Mouse (Mus musculus) liver, embryonic 14.5 days (tissue): ENCODE data around the gene Tmcc3. TPM values are rescaled to one million over a fixed set of nuclear protein-coding genes. Genes with fewer than 3 reads are reported as not detected.

ENCODE experiments used
- ATAC-seq: fragments of 200-750 bp; cut with Nextera tagmentation; 2 replicates; pipeline ENCODE4 v1.8.0; 2017; ENCODE audit warnings: moderate number of reproducible peaks, mild to moderate bottlenecking, moderate library complexity; ENCODE audit not compliant: insufficient read depth
- DNase-seq, 3 experiments: peaks; one replicate each; pipeline ENCODE4 v3.0.0-alpha.2; 2012 to 2013; ENCODE audit warnings: low read depth in 3 of 3, low spot score in 3 of 3
- H3K27ac ChIP-seq: fragments of 300-500 bp; sonication (generic); 2 replicates; pipeline ENCODE4 v1.5.1; 2014; ENCODE audit warnings: moderate library complexity, mild to moderate bottlenecking, control low read depth, inconsistent platforms
- H3K27me3 ChIP-seq: fragments of 300-500 bp; sonication (generic); 2 replicates; pipeline ENCODE4 v1.6.1; 2014; ENCODE audit warnings: mild to moderate bottlenecking, low read length, moderate library complexity; ENCODE audit not compliant: control insufficient read depth, insufficient read depth
- H3K36me3 ChIP-seq: fragments of 300-500 bp; sonication (generic); replicated peaks from 2 replicates; pipeline ENCODE4 v1.6.1; 2014; ENCODE audit warnings: low read depth; ENCODE audit not compliant: control insufficient read depth, insufficient read depth
- H3K4me1 ChIP-seq, 2 experiments: fragments of 200-500 bp in 1 of 2; fragments of 300-500 bp in 1 of 2; sonication (generic) in 1 of 2; replicated peaks; 2 replicates each; pipeline ENCODE4 v1.6.1; 2012 to 2014; ENCODE audit warnings: antibody characterized with exemption in 1 of 2, inconsistent platforms in 1 of 2, low read length in 1 of 2; ENCODE audit not compliant: control insufficient read depth in 2 of 2, insufficient read depth in 2 of 2
- H3K4me2 ChIP-seq: fragments of 300-500 bp; sonication (generic); 2 replicates; pipeline ENCODE4 v1.6.1; 2014; ENCODE audit warnings: low read depth, mild to moderate bottlenecking, control low read depth, moderate library complexity
- H3K4me3 ChIP-seq, 2 experiments: fragments of 200-500 bp in 1 of 2; fragments of 300-500 bp in 1 of 2; sonication (generic) in 1 of 2; 2 replicates each; pipeline ENCODE4 v1.5.1; 2012 to 2014; ENCODE audit warnings: low read depth in 2 of 2, low read length in 2 of 2, mild to moderate bottlenecking in 2 of 2, control low read depth in 1 of 2, inconsistent platforms in 1 of 2, moderate library complexity in 1 of 2; ENCODE audit not compliant: insufficient read depth in 1 of 2
- H3K9ac ChIP-seq: fragments of 300-500 bp; sonication (generic); replicated peaks from 2 replicates; pipeline ENCODE4 v1.6.1; 2014; ENCODE audit warnings: mild to moderate bottlenecking, control low read depth, moderate library complexity
- H3K9me3 ChIP-seq: fragments of 300-500 bp; sonication (generic); 2 replicates; pipeline ENCODE4 v1.6.1; 2016; ENCODE audit warnings: low read length, mixed read lengths; ENCODE audit not compliant: control insufficient read depth
- CTCF ChIP-seq: IDR thresholded peaks from 2 replicates; pipeline ENCODE4 v1.5.1; 2016; ENCODE audit warnings: antibody characterized with exemption, low read depth, control low read depth
- EP300 ChIP-seq: IDR thresholded peaks from 2 replicates; pipeline ENCODE4 v1.6.1; 2016; ENCODE audit warnings: antibody characterized with exemption, low read depth
- WGBS: fragments of 180-500 bp; shearing (Covaris S2); extraction: QIAGEN DNeasy Blood & Tissue Kit; methylation state at CpG from one replicate; pipeline ENCODE4 v1.1.7; 2014; ENCODE audit not compliant: insufficient replicate concordance; 5-methylcytosine and 5-hydroxymethylcytosine counted together
- polyA plus RNA-seq, 2 experiments: library from polyadenylated mRNA; depleted of rRNA in 1 of 2; stranded (reverse) in 1 of 2; unstranded in 1 of 2; fragments of >200 nt; fragmentation: Nextera tagmentation in 1 of 2; extraction: Ambion mirVana in 1 of 2; gene quantifications; 2 replicates each; pipeline versions ENCODE4 v1.2.1 to v1.2.3; 2012 to 2014

Tmcc3 gene
- polyA plus RNA-seq, 2 experiments: 1.4 to 2.6 TPM

DNA sequence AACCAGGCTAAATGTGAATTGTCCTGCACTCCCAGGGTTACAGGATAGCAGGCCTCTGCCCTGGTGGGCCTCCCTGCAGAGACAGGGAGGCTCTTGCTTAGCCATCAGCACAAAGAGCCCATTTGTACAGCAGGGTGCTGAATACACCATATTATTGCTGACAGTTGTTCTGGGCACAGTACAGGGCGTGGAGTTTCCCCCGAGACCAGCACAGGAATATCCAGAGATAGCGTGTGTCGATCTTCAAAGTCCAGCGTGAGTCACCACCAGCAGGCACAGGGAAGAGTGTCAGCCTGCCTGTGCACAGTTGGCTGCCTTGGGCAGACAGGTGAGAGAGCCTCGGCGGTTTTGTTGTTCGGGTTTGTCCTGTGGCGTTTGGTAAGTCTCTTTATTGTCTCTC is 238.9 kb downstream of the Tmcc3 start:
- H3K36me3 ChIP-seq: no peaks in the 10 kb centered on the region
- H3K27ac ChIP-seq: no peak overlapping the region
- no peak overlapping the region for H3K9ac ChIP-seq
- TF ChIP-seq EP300: no peak
- no peak for TF ChIP-seq CTCF
- H3K4me2 ChIP-seq: no peak overlapping the region
- ATAC-seq: no peak
- peaks cover 0 to 27% of the 10 kb centered on the region in 2 experiments; a peak in 2 of 4 replicates for H3K4me1 ChIP-seq
- DNase-seq: no peak
- no peaks in the 10 kb centered on the region for H3K9me3 ChIP-seq
- WGBS: 57% methylated on average over 9 of the region's 9 CpGs
- H3K27me3 ChIP-seq: no peaks in the 10 kb centered on the region
- no peak overlapping the region for H3K4me3 ChIP-seq

DNA sequence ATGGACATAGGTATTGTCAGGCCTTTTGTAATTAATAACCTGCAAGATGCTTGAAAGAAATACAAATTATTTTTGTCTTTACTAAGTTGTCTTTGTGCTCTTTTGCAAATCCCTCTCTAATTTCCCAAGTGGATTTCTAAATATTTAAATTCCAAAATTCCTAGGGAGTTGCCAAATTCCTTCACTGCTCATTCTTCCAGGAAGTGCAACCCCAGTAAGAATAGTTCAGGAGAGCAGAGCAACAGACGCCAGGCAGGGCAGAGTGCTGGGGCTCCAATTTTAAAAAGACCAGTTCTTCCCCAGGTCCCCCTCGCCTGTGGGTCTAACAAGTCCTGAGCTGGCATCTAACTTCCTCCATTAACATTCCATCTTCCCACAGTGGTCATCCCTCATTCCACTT is 239.3 kb downstream of the Tmcc3 start:
- no peak overlapping the region for H3K9ac ChIP-seq
- H3K36me3 ChIP-seq: no peaks in the 10 kb centered on the region
- no peak overlapping the region for H3K27ac ChIP-seq
- no peak overlapping the region for H3K4me3 ChIP-seq
- H3K9me3 ChIP-seq: no peaks in the 10 kb centered on the region
- DNase-seq: no peak
- no peak for ATAC-seq
- H3K4me1 ChIP-seq: peaks cover 0 to 24% of the 10 kb centered on the region in 2 experiments; a peak in 2 of 4 replicates
- no peak for TF ChIP-seq EP300
- no peak for TF ChIP-seq CTCF
- H3K4me2 ChIP-seq: no peak overlapping the region
- WGBS: 40% methylated on average over 2 of the region's 2 CpGs
- H3K27me3 ChIP-seq: no peaks in the 10 kb centered on the region

DNA sequence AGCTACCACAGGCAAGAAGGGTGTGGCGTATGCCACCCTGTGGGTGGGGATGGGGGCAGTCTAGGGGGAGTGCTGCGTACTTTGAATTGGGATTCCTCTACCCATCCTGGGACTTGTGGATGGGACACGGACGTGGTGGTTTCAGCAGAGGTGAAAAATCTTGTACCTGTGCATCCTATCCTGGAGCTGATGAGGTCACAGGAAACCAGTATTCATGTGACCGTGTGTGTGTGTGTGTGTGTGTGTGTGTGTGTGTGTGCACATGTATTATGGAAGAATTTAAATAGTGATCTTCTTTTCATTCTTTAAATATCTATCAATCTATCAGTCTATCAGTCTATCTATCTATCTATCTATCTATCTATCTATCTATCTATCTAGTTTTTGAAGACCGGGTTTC is 239.8 kb downstream of the Tmcc3 start:
- no peak for DNase-seq
- H3K27ac ChIP-seq: no peak overlapping the region
- no peak overlapping the region for H3K4me2 ChIP-seq
- H3K4me3 ChIP-seq: no peak overlapping the region
- WGBS: 73% methylated on average over 6 of the region's 6 CpGs
- no peak for ATAC-seq
- H3K9me3 ChIP-seq: no peaks in the 10 kb centered on the region
- no peak for TF ChIP-seq EP300
- no peak for TF ChIP-seq CTCF
- no peaks in the 10 kb centered on the region for H3K36me3 ChIP-seq
- H3K27me3 ChIP-seq: no peaks in the 10 kb centered on the region
- H3K4me1 ChIP-seq: peaks cover 0 to 21% of the 10 kb centered on the region in 2 experiments; a peak in 2 of 4 replicates
- H3K9ac ChIP-seq: no peak overlapping the region

GRCm38 (mm10) chr10:94551924-94552523 is 240.3 kb downstream of the Tmcc3 start:
- H3K9me3 ChIP-seq: no peaks in the 10 kb centered on the region
- H3K27ac ChIP-seq: no peak overlapping the region
- H3K36me3 ChIP-seq: no peaks in the 10 kb centered on the region
- H3K4me3 ChIP-seq: no peak overlapping the region
- H3K4me2 ChIP-seq: no peak overlapping the region
- TF ChIP-seq CTCF (no peak), EP300 (no peak)
- peaks cover 0 to 21% of the 10 kb centered on the region in 2 experiments; a peak in 2 of 4 replicates for H3K4me1 ChIP-seq
- H3K9ac ChIP-seq: no peak overlapping the region
- 42% methylated on average over 7 of the region's 7 CpGs for WGBS
- no peak for DNase-seq
- no peaks in the 10 kb centered on the region for H3K27me3 ChIP-seq
- ATAC-seq: no peak

DNA sequence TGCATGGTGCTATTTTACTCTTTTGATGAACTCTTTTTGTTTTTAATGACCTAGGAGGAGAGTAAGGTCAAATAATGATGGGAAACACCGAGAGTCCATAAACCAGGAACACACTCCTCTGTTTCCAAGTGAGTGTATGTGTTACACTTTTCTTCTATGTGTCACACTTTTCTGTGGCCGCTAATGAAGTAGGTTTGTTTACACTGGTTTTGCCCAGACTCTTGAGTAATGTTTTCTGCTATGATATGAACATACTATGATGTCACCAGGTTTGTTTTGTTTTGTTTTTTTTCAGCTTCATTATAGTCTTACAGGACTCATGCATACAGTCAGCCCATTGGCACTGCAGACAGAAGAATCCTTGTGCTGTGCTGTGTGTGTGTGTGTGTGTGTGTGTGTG is 243.6 kb downstream of the Tmcc3 start:
- H3K27me3 ChIP-seq: no peaks in the 10 kb centered on the region
- no peak overlapping the region for H3K4me3 ChIP-seq
- WGBS: 68% methylated on average over 2 of the region's 2 CpGs
- H3K9me3 ChIP-seq: no peaks in the 10 kb centered on the region
- DNase-seq (no peak), ATAC-seq (no peak)
- no peak overlapping the region for H3K4me2 ChIP-seq
- no peak overlapping the region for H3K27ac ChIP-seq
- no peaks in the 10 kb centered on the region for H3K36me3 ChIP-seq
- no peak for TF ChIP-seq EP300
- no peak for TF ChIP-seq CTCF
- H3K9ac ChIP-seq: no peak overlapping the region
- peaks cover 0 to 14% of the 10 kb centered on the region in 2 experiments; a peak in 2 of 4 replicates for H3K4me1 ChIP-seq
